Mouse (Mus musculus) thymus, adult 2 months (tissue): ENCODE results near the gene Gdpd1.

Source experiments
- CTCF ChIP-seq: fragments of 200-500 bp; IDR thresholded peaks from 2 replicates; pipeline ENCODE4 v1.5.1; 2012; ENCODE audit warnings: mild to moderate bottlenecking, control low read depth, low read length, moderate library complexity, borderline replicate concordance; ENCODE audit not compliant: control insufficient read depth, poor library complexity, insufficient read depth; ENCODE audit errors: extremely low read depth
- POLR2A ChIP-seq: fragments of 200-500 bp; IDR thresholded peaks from 2 replicates; pipeline ENCODE4 v1.6.1; 2012; ENCODE audit warnings: mild to moderate bottlenecking, low read length, control low read depth, moderate library complexity; ENCODE audit not compliant: control insufficient read depth, poor library complexity, insufficient read depth; ENCODE audit errors: extremely low read depth

DNA sequence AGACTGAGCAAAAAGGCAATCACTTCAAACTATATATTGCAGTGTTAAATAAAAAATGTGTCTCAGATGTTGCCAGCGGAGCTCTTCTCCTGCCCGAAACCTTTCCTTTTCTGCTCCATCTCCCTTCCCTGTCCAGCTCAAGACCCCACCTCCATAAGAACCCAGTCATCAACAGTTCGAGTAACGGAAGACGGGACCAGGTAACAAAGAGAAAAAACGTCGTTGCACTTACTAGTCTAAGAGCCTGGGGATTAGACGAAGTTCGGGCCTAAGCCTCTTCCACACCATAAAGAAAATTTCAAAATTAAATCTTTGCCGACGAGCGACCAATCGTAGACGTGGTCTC, 34.5 kb upstream of the Gdpd1 start, which contains the start of gene Prr11:
- TF ChIP-seq POLR2A = no peak
- no peak for TF ChIP-seq CTCF
